ENCODE assay signal across 19 mouse cellular contexts in the genomic region with DNA sequence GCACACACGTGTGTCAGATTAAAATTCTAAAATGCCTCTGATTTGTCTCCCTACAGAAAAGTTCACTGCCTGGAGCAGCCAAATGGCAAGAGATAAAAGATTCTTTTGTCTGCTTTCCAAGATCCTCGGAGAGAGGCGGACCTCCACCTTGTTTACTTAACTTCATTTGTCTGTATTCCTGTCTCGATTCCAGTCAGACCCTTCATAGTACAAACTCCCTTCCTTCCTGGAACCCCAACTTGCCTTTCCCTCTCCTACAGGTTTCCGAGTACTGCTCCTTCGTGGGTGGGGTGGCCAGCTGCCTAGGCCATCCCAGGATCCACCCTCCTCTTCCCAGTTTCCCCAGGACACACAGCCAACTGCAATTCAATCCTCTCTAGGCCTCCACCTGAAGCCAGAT. TPM values are rescaled to one million over a fixed set of nuclear protein-coding genes. Genes with fewer than 3 reads are reported as not detected.
DNase-seq lines count a peak whose midpoint lies in the region; ATAC-seq and TF ChIP-seq lines count a peak whose summit lies in the region.
"Had no signal": no experiment of that assay in that cellular context is flagged by ENCODE, and none has a peak within 500 bp of the region (broad histone marks: within the 10 kb centered on the region; RNA-seq: fewer than 3 reads in every experiment).

No protein-coding gene starts in this region.

- no peak overlapping the region for H3K27ac ChIP-seq in heart, embryonic 12.5 days (ENCODE audit: poor library complexity, severe bottlenecking)
- no peak overlapping the region for H3K27ac ChIP-seq in limb, embryonic 14.5 days (replicated peaks; ENCODE audit: low read depth, low read length)
- no peak overlapping the region for H3K27ac ChIP-seq in limb, embryonic 10.5 days
- peak overlapping the region; percentile 10; the same call in 1 of the 2 replicates for H3K27ac ChIP-seq in embryonic facial prominence, embryonic 14.5 days (replicated peaks; ENCODE audit: low read depth, low read length)
- H3K27ac ChIP-seq: hindbrain, embryonic 15.5 days; kidney, embryonic 15.5 days; layer of hippocampus, adult 2 months; left cerebral cortex, adult 2 months; limb, embryonic 13.5 days; midbrain, embryonic 13.5 days had no signal

- DNase-seq in heart, adult 11 months: peak; percentile 97
- DNase-seq in limb, embryonic 14.5 days (ENCODE audit: low spot score): peak; percentile 47
- DNase-seq in limb, embryonic 10.5 days (ENCODE audit: low spot score): no peak
- DNase-seq in embryonic facial prominence, embryonic 14.5 days (ENCODE audit: low spot score): peak; percentile 80
- peak; percentile 77 for DNase-seq in lung, postnatal 36 days
- DNase-seq in adipocyte (ENCODE audit: low spot score): no peak
- DNase-seq in left cerebral cortex, postnatal 4 days: no peak
- DNase-seq: B cell, adult 2 months; cerebellum, adult 9-10 months; gastrocnemius, postnatal 14 days; right cerebral cortex, postnatal 14 days had no signal

- H3K4me2 ChIP-seq in heart, embryonic 12.5 days: no peak overlapping the region
- H3K4me2 ChIP-seq in limb, embryonic 14.5 days (replicated peaks; ENCODE audit: low read depth, low read length, severe bottlenecking): no peak overlapping the region
- H3K4me2 ChIP-seq in embryonic facial prominence, embryonic 14.5 days (ENCODE audit: low read depth, low read length): no peak overlapping the region
- H3K4me2 ChIP-seq: heart, embryonic 13.5 days; hindbrain, embryonic 15.5 days; kidney, embryonic 15.5 days; limb, embryonic 13.5 days; midbrain, embryonic 13.5 days had no signal

- ATAC-seq in heart, embryonic 12.5 days (ENCODE audit: insufficient number of reproducible peaks, low FRiP score): no peak
- ATAC-seq in limb, embryonic 14.5 days (ENCODE audit: low FRiP score, low read depth): no peak
- peak; percentile 62; the same call in 1 of the 2 replicates for ATAC-seq in embryonic facial prominence, embryonic 14.5 days (ENCODE audit: low read depth)
- ATAC-seq: midbrain, embryonic 13.5 days had no signal

- intact Hi-C loops in left cerebral cortex, postnatal 4 days (cut with DNase I): no loop called here

- H3K36me3 ChIP-seq in heart, embryonic 12.5 days: no peaks in the 10 kb centered on the region
- no peaks in the 10 kb centered on the region for H3K36me3 ChIP-seq in limb, embryonic 14.5 days (ENCODE audit: control insufficient read depth, insufficient read depth, low read length)
- no peaks in the 10 kb centered on the region for H3K36me3 ChIP-seq in limb, embryonic 10.5 days
- H3K36me3 ChIP-seq in embryonic facial prominence, embryonic 14.5 days (ENCODE audit: control insufficient read depth, insufficient read depth, low read length): no peaks in the 10 kb centered on the region
- H3K36me3 ChIP-seq: heart, embryonic 13.5 days; hindbrain, embryonic 15.5 days; kidney, embryonic 15.5 days; limb, embryonic 13.5 days; midbrain, embryonic 13.5 days had no signal

- no peak overlapping the region for H3K9ac ChIP-seq in heart, embryonic 12.5 days
- no peak overlapping the region for H3K9ac ChIP-seq in limb, embryonic 14.5 days (ENCODE audit: low read depth, low read length, severe bottlenecking)
- no peak overlapping the region for H3K9ac ChIP-seq in embryonic facial prominence, embryonic 14.5 days (ENCODE audit: low read depth, low read length)
- H3K9ac ChIP-seq: heart, embryonic 13.5 days; hindbrain, embryonic 15.5 days; kidney, embryonic 15.5 days; limb, embryonic 13.5 days; midbrain, embryonic 13.5 days had no signal

- no peaks in the 10 kb centered on the region; the same call in 1 of the 2 replicates for H3K9me3 ChIP-seq in heart, embryonic 12.5 days (replicated peaks)
- 0 out of 2 replicates have a peak, but pooled peaks cover 5% of the 10 kb centered on the region for H3K9me3 ChIP-seq in limb, embryonic 14.5 days (ENCODE audit: control insufficient read depth, low read length)
- H3K9me3 ChIP-seq in limb, embryonic 10.5 days (replicated peaks): no peaks in the 10 kb centered on the region
- H3K9me3 ChIP-seq in embryonic facial prominence, embryonic 14.5 days (ENCODE audit: control insufficient read depth, low read length): 0 out of 2 replicates have a peak, but pooled peaks cover 5% of the 10 kb centered on the region
- H3K9me3 ChIP-seq: hindbrain, embryonic 15.5 days; kidney, embryonic 15.5 days; midbrain, embryonic 13.5 days had no signal

- H3K4me3 ChIP-seq in heart, embryonic 12.5 days: no peak overlapping the region
- no peak overlapping the region for H3K4me3 ChIP-seq in limb, embryonic 14.5 days (replicated peaks; ENCODE audit: low read length)
- H3K4me3 ChIP-seq in limb, embryonic 10.5 days: no peak overlapping the region
- H3K4me3 ChIP-seq in embryonic facial prominence, embryonic 14.5 days (ENCODE audit: low read depth, low read length): no peak overlapping the region
- H3K4me3 ChIP-seq: heart, embryonic 13.5 days; hindbrain, embryonic 15.5 days; kidney, embryonic 15.5 days; layer of hippocampus, adult 2 months; left cerebral cortex, adult 2 months; limb, embryonic 13.5 days; midbrain, embryonic 13.5 days had no signal

- H3K4me1 ChIP-seq in heart, embryonic 12.5 days (replicated peaks): peaks cover 12% of the 10 kb centered on the region
- no peaks in the 10 kb centered on the region for H3K4me1 ChIP-seq in limb, embryonic 14.5 days (ENCODE audit: control insufficient read depth, insufficient read depth, low read length)
- no peaks in the 10 kb centered on the region for H3K4me1 ChIP-seq in limb, embryonic 10.5 days
- H3K4me1 ChIP-seq in embryonic facial prominence, embryonic 14.5 days (ENCODE audit: control insufficient read depth, insufficient read depth, low read length): peaks cover 4% of the 10 kb centered on the region
- H3K4me1 ChIP-seq: hindbrain, embryonic 15.5 days; limb, embryonic 13.5 days; midbrain, embryonic 13.5 days had no signal

- no peak for TF ChIP-seq POLR2A in limb, embryonic 14.5 days (IDR thresholded peaks at IDR 0.05; ENCODE audit: borderline replicate concordance, extremely low read depth, insufficient read depth, insufficient read length)

- no peaks in the 10 kb centered on the region for H3K27me3 ChIP-seq in heart, embryonic 12.5 days (replicated peaks)
- H3K27me3 ChIP-seq in limb, embryonic 14.5 days (ENCODE audit: control insufficient read depth, insufficient read depth, low read length): no peaks in the 10 kb centered on the region
- no peaks in the 10 kb centered on the region for H3K27me3 ChIP-seq in limb, embryonic 10.5 days (ENCODE audit: low read depth, poor library complexity, severe bottlenecking)
- H3K27me3 ChIP-seq in embryonic facial prominence, embryonic 14.5 days (replicated peaks; ENCODE audit: control insufficient read depth, insufficient read depth, low read length): no peaks in the 10 kb centered on the region
- H3K27me3 ChIP-seq: heart, embryonic 13.5 days; hindbrain, embryonic 15.5 days; kidney, embryonic 15.5 days; limb, embryonic 13.5 days; midbrain, embryonic 13.5 days had no signal

- 53% methylated on average over 6 of the region's 6 CpGs for WGBS in heart, embryonic 12.5 days
- WGBS in limb, embryonic 14.5 days: 63% methylated on average over 6 of the region's 6 CpGs
- WGBS in limb, embryonic 10.5 days: 84% methylated on average over 6 of the region's 6 CpGs
- WGBS in embryonic facial prominence, embryonic 14.5 days: 35% methylated on average over 6 of the region's 6 CpGs

RNA-seq across cellular contexts. Expression of gene Ier3, which starts 18.5 kb away (rescaled TPM):
- polyA plus RNA-seq in heart, embryonic 12.5 days (2016; fragmentation: Nextera tagmentation; extraction: Ambion mirVana): 37.6 and 38.6 TPM in 2 replicates
- 10.8 and 12.2 TPM in 2 replicates for polyA plus RNA-seq in limb, embryonic 14.5 days (2012; rRNA removed)
- 8.8 and 8.9 TPM in 2 replicates for polyA plus RNA-seq in limb, embryonic 14.5 days (2014; fragmentation: Nextera tagmentation; extraction: Ambion mirVana)
- 4.5 and 5.5 TPM in 2 replicates for polyA plus RNA-seq in limb, embryonic 10.5 days (2016; fragmentation: Nextera tagmentation; extraction: Ambion mirVana)
- polyA plus RNA-seq in embryonic facial prominence, embryonic 14.5 days (2014; fragmentation: Nextera tagmentation; extraction: Ambion mirVana): 10.1 and 10.3 TPM in 2 replicates
- 1 to 10 TPM; 4.8 to 5.1 TPM for total RNA-seq in left cerebral cortex, postnatal 4 days (2021)

RNA-seq across cellular contexts. Expression of gene Flot1, which starts 20.0 kb away (rescaled TPM):
- 78.2 and 80.2 TPM in 2 replicates for polyA plus RNA-seq in heart, embryonic 12.5 days (2016; fragmentation: Nextera tagmentation; extraction: Ambion mirVana)
- polyA plus RNA-seq in limb, embryonic 14.5 days (2012; rRNA removed): 61.8 and 66.3 TPM in 2 replicates
- polyA plus RNA-seq in limb, embryonic 14.5 days (2014; fragmentation: Nextera tagmentation; extraction: Ambion mirVana): 47.2 and 53.7 TPM in 2 replicates
- 43.0 and 49.7 TPM in 2 replicates for polyA plus RNA-seq in limb, embryonic 10.5 days (2016; fragmentation: Nextera tagmentation; extraction: Ambion mirVana)
- polyA plus RNA-seq in embryonic facial prominence, embryonic 14.5 days (2014; fragmentation: Nextera tagmentation; extraction: Ambion mirVana): 49.0 and 49.5 TPM in 2 replicates
- total RNA-seq in left cerebral cortex, postnatal 4 days (2021): 100 to 1,000 TPM; 113 TPM

RNA-seq across cellular contexts. Expression of gene Tubb5, which starts 35.1 kb away (rescaled TPM):
- polyA plus RNA-seq in heart, embryonic 12.5 days (2016; fragmentation: Nextera tagmentation; extraction: Ambion mirVana): 743 and 773 TPM in 2 replicates
- 1,341 and 1,699 TPM in 2 replicates for polyA plus RNA-seq in limb, embryonic 14.5 days (2012; rRNA removed)
- 808 and 880 TPM in 2 replicates for polyA plus RNA-seq in limb, embryonic 14.5 days (2014; fragmentation: Nextera tagmentation; extraction: Ambion mirVana)
- polyA plus RNA-seq in limb, embryonic 10.5 days (2016; fragmentation: Nextera tagmentation; extraction: Ambion mirVana): 1,509 and 1,575 TPM in 2 replicates
- polyA plus RNA-seq in embryonic facial prominence, embryonic 14.5 days (2014; fragmentation: Nextera tagmentation; extraction: Ambion mirVana): 736 and 832 TPM in 2 replicates
- total RNA-seq in left cerebral cortex, postnatal 4 days (2021): 1,000 to 10,000 TPM; 2,525 to 2,580 TPM

RNA-seq across cellular contexts. Expression of gene Mdc1, which starts 38.3 kb away (rescaled TPM):
- polyA plus RNA-seq in heart, embryonic 12.5 days (2016; fragmentation: Nextera tagmentation; extraction: Ambion mirVana): 21.6 and 25.0 TPM in 2 replicates
- 24.9 and 28.8 TPM in 2 replicates for polyA plus RNA-seq in limb, embryonic 14.5 days (2012; rRNA removed)
- 12.2 and 13.9 TPM in 2 replicates for polyA plus RNA-seq in limb, embryonic 14.5 days (2014; fragmentation: Nextera tagmentation; extraction: Ambion mirVana)
- polyA plus RNA-seq in limb, embryonic 10.5 days (2016; fragmentation: Nextera tagmentation; extraction: Ambion mirVana): 23.2 and 27.3 TPM in 2 replicates
- polyA plus RNA-seq in embryonic facial prominence, embryonic 14.5 days (2014; fragmentation: Nextera tagmentation; extraction: Ambion mirVana): 10.2 and 14.8 TPM in 2 replicates
- total RNA-seq in left cerebral cortex, postnatal 4 days (2021): 10 to 100 TPM; 30.1 to 30.4 TPM

RNA-seq across cellular contexts. Expression of gene Nrm, which starts 58.1 kb away (rescaled TPM):
- polyA plus RNA-seq in heart, embryonic 12.5 days (2016; fragmentation: Nextera tagmentation; extraction: Ambion mirVana): 48.9 and 50.7 TPM in 2 replicates
- polyA plus RNA-seq in limb, embryonic 14.5 days (2012; rRNA removed): 77.5 and 80.7 TPM in 2 replicates
- 49.5 and 56.4 TPM in 2 replicates for polyA plus RNA-seq in limb, embryonic 14.5 days (2014; fragmentation: Nextera tagmentation; extraction: Ambion mirVana)
- 61.7 and 67.1 TPM in 2 replicates for polyA plus RNA-seq in limb, embryonic 10.5 days (2016; fragmentation: Nextera tagmentation; extraction: Ambion mirVana)
- polyA plus RNA-seq in embryonic facial prominence, embryonic 14.5 days (2014; fragmentation: Nextera tagmentation; extraction: Ambion mirVana): 47.7 and 55.4 TPM in 2 replicates
- total RNA-seq in left cerebral cortex, postnatal 4 days (2021): 1 to 10 TPM; 6.1 to 7.0 TPM

Comparison
In these comparisons a context has a peak if more than half of its experiments do, and no peak if none do; other contexts are left out.
1. DNase-seq: peak in heart, adult 11 months (single experiment), limb, embryonic 14.5 days (single experiment), embryonic facial prominence, embryonic 14.5 days (single experiment) and lung, postnatal 36 days (single experiment); none in limb, embryonic 10.5 days (single experiment), adipocyte (single experiment) and left cerebral cortex, postnatal 4 days (single experiment).